Mouse (Mus musculus) limb, embryonic 14.5 days (tissue): ENCODE data around the gene Lrrfip1. TPM values are rescaled to one million over a fixed set of nuclear protein-coding genes. Genes with fewer than 3 reads are reported as not detected.

Source experiments
- ATAC-seq: fragments of 200-750 bp; cut with Nextera tagmentation; 2 replicates; pipeline ENCODE4 v1.8.0; 2017; ENCODE audit warnings: low read depth, moderate number of reproducible peaks, moderate TSS enrichment; ENCODE audit not compliant: low FRiP score
- DNase-seq: peaks from one replicate; pipeline ENCODE4 v3.0.0-alpha.2; 2015; ENCODE audit warnings: low spot score
- H3K27ac ChIP-seq: fragments of 300-500 bp; sonication (generic); replicated peaks from 2 replicates; pipeline ENCODE4 v1.5.1; 2014; ENCODE audit warnings: low read depth, mild to moderate bottlenecking, low read length, moderate library complexity, mixed read lengths
- H3K27me3 ChIP-seq: fragments of 300-500 bp; sonication (generic); 2 replicates; pipeline ENCODE4 v1.6.1; 2014; ENCODE audit warnings: low read length, mixed read lengths; ENCODE audit not compliant: control insufficient read depth, insufficient read depth
- H3K36me3 ChIP-seq: fragments of 300-500 bp; sonication (generic); 2 replicates; pipeline ENCODE4 v1.6.1; 2014; ENCODE audit warnings: mild to moderate bottlenecking, low read length, moderate library complexity, mixed read lengths; ENCODE audit not compliant: control insufficient read depth, insufficient read depth
- H3K4me1 ChIP-seq: fragments of 300-500 bp; sonication (generic); 2 replicates; pipeline ENCODE4 v1.6.1; 2014; ENCODE audit warnings: antibody characterized with exemption, low read length, mixed read lengths; ENCODE audit not compliant: control insufficient read depth, insufficient read depth
- H3K4me2 ChIP-seq: fragments of 300-500 bp; sonication (generic); replicated peaks from 2 replicates; pipeline ENCODE4 v1.6.1; 2014; ENCODE audit warnings: low read depth, mild to moderate bottlenecking, low read length, moderate library complexity; ENCODE audit not compliant: severe bottlenecking
- H3K4me3 ChIP-seq: fragments of 300-500 bp; sonication (generic); replicated peaks from 2 replicates; pipeline ENCODE4 v1.5.1; 2014; ENCODE audit warnings: low read length
- H3K9ac ChIP-seq: fragments of 300-500 bp; sonication (generic); 2 replicates; pipeline ENCODE4 v1.6.1; 2014; ENCODE audit warnings: mild to moderate bottlenecking, low read depth, low read length, moderate library complexity; ENCODE audit not compliant: severe bottlenecking
- H3K9me3 ChIP-seq: fragments of 300-500 bp; sonication (generic); 2 replicates; pipeline ENCODE4 v1.6.1; 2016; ENCODE audit warnings: low read length; ENCODE audit not compliant: control insufficient read depth
- POLR2A ChIP-seq: fragments of 200-500 bp; IDR thresholded peaks from 2 replicates; pipeline ENCODE4 v1.8.0; 2012; ENCODE audit warnings: inconsistent platforms, mild to moderate bottlenecking, moderate library complexity, borderline replicate concordance; ENCODE audit not compliant: insufficient read depth, insufficient read length; ENCODE audit errors: extremely low read depth
- WGBS: fragments of 180-500 bp; shearing (Covaris S2); extraction: QIAGEN DNeasy Blood & Tissue Kit; methylation state at CpG from one replicate; pipeline ENCODE4 v1.1.7; 2014; 5-methylcytosine and 5-hydroxymethylcytosine counted together
- polyA plus RNA-seq, 2 experiments: library from polyadenylated mRNA; depleted of rRNA in 1 of 2; stranded (reverse) in 1 of 2; unstranded in 1 of 2; fragments of >200 nt; fragmentation: Nextera tagmentation in 1 of 2; extraction: Ambion mirVana in 1 of 2; gene quantifications; 2 replicates each; pipeline versions ENCODE4 v1.2.1 to v1.2.3; 2012 to 2014

The Lrrfip1 gene
- polyA plus RNA-seq, 2 experiments, result 41.6 to 44.3 TPM

GRCm38 (mm10) chr1:91176871-91177270, 178.3 kb downstream of the Lrrfip1 start:
- no peak overlapping the region for H3K9ac ChIP-seq
- WGBS, result 72% methylated on average over 4 of the region's 4 CpGs
- peaks cover 16% of the 10 kb centered on the region; the same call in 1 of the 2 replicates for H3K27me3 ChIP-seq
- no peak overlapping the region for H3K27ac ChIP-seq
- no peaks in the 10 kb centered on the region for H3K36me3 ChIP-seq
- H3K4me2 ChIP-seq, result no peak overlapping the region
- no peak for DNase-seq
- peaks cover 9% of the 10 kb centered on the region for H3K4me1 ChIP-seq
- ATAC-seq, result no peak
- no peaks in the 10 kb centered on the region for H3K9me3 ChIP-seq
- no peak overlapping the region for H3K4me3 ChIP-seq
- no peak for TF ChIP-seq POLR2A

Other genes starting within 250 kb of the Lrrfip1 start
- gene Col6a3, start 154.8 kb upstream of the Lrrfip1 start, polyA plus RNA-seq (2012; rRNA removed), result 291 and 326 TPM in 2 replicates
- 204 and 224 TPM in 2 replicates for gene Col6a3, start 154.8 kb upstream of the Lrrfip1 start, polyA plus RNA-seq (2014; fragmentation: Nextera tagmentation; extraction: Ambion mirVana)
- 1.2 and 1.3 TPM in 2 replicates for gene Mlph, start 83.7 kb upstream of the Lrrfip1 start, polyA plus RNA-seq (2012; rRNA removed)
- gene Mlph, start 83.7 kb upstream of the Lrrfip1 start, polyA plus RNA-seq (2014; fragmentation: Nextera tagmentation; extraction: Ambion mirVana), result 0.32 and 1.5 TPM in 2 replicates
- not detected in 2 replicates for gene Prlh, start 45.6 kb upstream of the Lrrfip1 start, polyA plus RNA-seq (2012; rRNA removed)
- not detected in 2 replicates for gene Prlh, start 45.6 kb upstream of the Lrrfip1 start, polyA plus RNA-seq (2014; fragmentation: Nextera tagmentation; extraction: Ambion mirVana)
- 0.76 and 0.78 TPM in 2 replicates for gene Rab17, start 29.1 kb upstream of the Lrrfip1 start, polyA plus RNA-seq (2012; rRNA removed)
- gene Rab17, start 29.1 kb upstream of the Lrrfip1 start, polyA plus RNA-seq (2014; fragmentation: Nextera tagmentation; extraction: Ambion mirVana), result 1.0 and 1.6 TPM in 2 replicates
- gene Rbm44, start 146.4 kb downstream of the Lrrfip1 start, polyA plus RNA-seq (2012; rRNA removed), result 0.51 and 0.60 TPM in 2 replicates
- gene Rbm44, start 146.4 kb downstream of the Lrrfip1 start, polyA plus RNA-seq (2014; fragmentation: Nextera tagmentation; extraction: Ambion mirVana), result 0.78 and 0.95 TPM in 2 replicates
- gene Ramp1, start 181.1 kb downstream of the Lrrfip1 start, polyA plus RNA-seq (2012; rRNA removed), result 4.4 and 4.6 TPM in 2 replicates
- 5.9 and 7.1 TPM in 2 replicates for gene Ramp1, start 181.1 kb downstream of the Lrrfip1 start, polyA plus RNA-seq (2014; fragmentation: Nextera tagmentation; extraction: Ambion mirVana)